Comparison of ENCODE assay signal across 7 mouse cellular contexts in genomic region chr3:89270051-89270755, GRCm38 (mm10). TPM values are rescaled to one million over a fixed set of nuclear protein-coding genes. Genes with fewer than 3 reads are reported as not detected.
A peak's percentile ranks its signal among the peaks of the same experiment; 100 is the strongest.
DNase-seq lines count a peak whose midpoint lies in the region; ATAC-seq and TF ChIP-seq lines count a peak whose summit lies in the region.

Slc50a1 (minus strand) TSS chr3:89270570.

- peak within 1 kb of the TSS; percentile 80 for H3K9ac ChIP-seq in embryonic facial prominence, embryonic 12.5 days
- H3K9ac ChIP-seq in heart, adult 2 months (ENCODE audit: low read depth, low read length), result peak within 1 kb of the TSS; percentile 87
- H3K9ac ChIP-seq in limb, embryonic 15.5 days, result peak within 1 kb of the TSS; percentile 65
- peak within 1 kb of the TSS; percentile 76 for H3K9ac ChIP-seq in midbrain, postnatal 0 days (replicated peaks; ENCODE audit: low read length, poor library complexity, severe bottlenecking)

- peaks cover 33% of the 10 kb centered on the region for H3K4me1 ChIP-seq in embryonic facial prominence, embryonic 12.5 days
- H3K4me1 ChIP-seq in heart, adult 2 months (ENCODE audit: control insufficient read depth, insufficient read depth, low read length), result peaks cover 19% of the 10 kb centered on the region
- H3K4me1 ChIP-seq in kidney, adult 2 months (ENCODE audit: control insufficient read depth, insufficient read depth, low read length), result peaks cover 22% of the 10 kb centered on the region; the same call in 1 of the 2 replicates
- peaks cover 46% of the 10 kb centered on the region for H3K4me1 ChIP-seq in limb, embryonic 15.5 days
- peaks cover 11% of the 10 kb centered on the region; the same call in 1 of the 2 replicates for H3K4me1 ChIP-seq in midbrain, postnatal 0 days (ENCODE audit: insufficient read depth, low read length)

- peak; percentile 92 for DNase-seq in adrenal gland, postnatal 25 days
- peak; percentile 93 to 94 for DNase-seq in heart, adult 2 months
- peak; percentile 91 for DNase-seq in kidney, adult 2 months
- peak; percentile 74 for DNase-seq in midbrain, postnatal 0 days (ENCODE audit: low spot score)
- DNase-seq in spleen, postnatal 36 days (ENCODE audit: low spot score in 2 of 2), result peak; percentile 78 to 79

- TF ChIP-seq CTCF in heart, adult 2 months (IDR thresholded peaks at IDR 0.05), result peak; percentile 73
- TF ChIP-seq CTCF in kidney, adult 2 months (conservative IDR thresholded peaks at IDR 0.05; ENCODE audit: insufficient read depth, insufficient read length, low read depth, low read length), result peak; percentile 42
- TF ChIP-seq CTCF in midbrain, postnatal 0 days (IDR thresholded peaks at IDR 0.05), result peak; percentile 69

- peak within 1 kb of the TSS; percentile 76 for H3K27ac ChIP-seq in embryonic facial prominence, embryonic 12.5 days
- H3K27ac ChIP-seq in heart, adult 2 months, result peak within 1 kb of the TSS; percentile 86
- peak within 1 kb of the TSS; percentile 62 for H3K27ac ChIP-seq in kidney, adult 2 months (ENCODE audit: insufficient read depth, low read depth, low read length)
- peak within 1 kb of the TSS; percentile 94 for H3K27ac ChIP-seq in limb, embryonic 15.5 days
- peak within 1 kb of the TSS; percentile 63 for H3K27ac ChIP-seq in midbrain, postnatal 0 days (ENCODE audit: low read depth, low read length)

- TF ChIP-seq POLR2A in heart, adult 2 months (IDR thresholded peaks at IDR 0.05; ENCODE audit: insufficient read depth, low read depth, low read length), result peak; percentile 89
- peak; percentile 38 for TF ChIP-seq POLR2A in kidney, adult 2 months (IDR thresholded peaks at IDR 0.05; ENCODE audit: low read depth, low read length)

- H3K4me3 ChIP-seq in embryonic facial prominence, embryonic 12.5 days, result peak within 1 kb of the TSS; percentile 58
- H3K4me3 ChIP-seq in heart, adult 2 months, result peak within 1 kb of the TSS; percentile 71
- peak within 1 kb of the TSS; percentile 58 for H3K4me3 ChIP-seq in kidney, adult 2 months (ENCODE audit: insufficient read depth, low read depth, low read length)
- H3K4me3 ChIP-seq in limb, embryonic 15.5 days, result peak within 1 kb of the TSS; percentile 57
- H3K4me3 ChIP-seq in midbrain, postnatal 0 days (ENCODE audit: low read depth, low read length), result peak within 1 kb of the TSS; percentile 54

- 3% methylated on average over 39 of the region's 39 CpGs for WGBS in embryonic facial prominence, embryonic 12.5 days
- WGBS in heart, adult 2 months, result 1% methylated on average over 39 of the region's 39 CpGs
- WGBS in kidney, adult 2 months, result 2% methylated on average over 39 of the region's 39 CpGs
- 4% methylated on average over 39 of the region's 39 CpGs for WGBS in limb, embryonic 15.5 days
- 2% methylated on average over 39 of the region's 39 CpGs for WGBS in midbrain, postnatal 0 days

- ATAC-seq in embryonic facial prominence, embryonic 12.5 days (ENCODE audit: insufficient number of reproducible peaks, insufficient read depth, low FRiP score, low TSS enrichment), result 0 out of 2 replicates have a peak, but pooled peaks have one; percentile 8
- 0 out of 2 replicates have a peak, but pooled peaks have one; percentile 25 for ATAC-seq in limb, embryonic 15.5 days (ENCODE audit: insufficient number of reproducible peaks, low FRiP score, low TSS enrichment, low read depth)
- peak; percentile 70 for ATAC-seq in midbrain, postnatal 0 days (ENCODE audit: low FRiP score)

- no peaks in the 10 kb centered on the region for H3K9me3 ChIP-seq in embryonic facial prominence, embryonic 12.5 days
- no peaks in the 10 kb centered on the region for H3K9me3 ChIP-seq in limb, embryonic 15.5 days
- H3K9me3 ChIP-seq in midbrain, postnatal 0 days (ENCODE audit: low read length), result no peaks in the 10 kb centered on the region

- H3K79me2 ChIP-seq in heart, adult 2 months (replicated peaks; ENCODE audit: control insufficient read depth, insufficient read depth, low read length), result peaks cover 2% of the 10 kb centered on the region

- no peaks in the 10 kb centered on the region for H3K27me3 ChIP-seq in embryonic facial prominence, embryonic 12.5 days
- H3K27me3 ChIP-seq in heart, adult 2 months (ENCODE audit: control insufficient read depth, insufficient read depth, low read length), result no peaks in the 10 kb centered on the region
- H3K27me3 ChIP-seq in kidney, adult 2 months (replicated peaks; ENCODE audit: control insufficient read depth, insufficient read depth, low read length), result no peaks in the 10 kb centered on the region
- no peaks in the 10 kb centered on the region for H3K27me3 ChIP-seq in limb, embryonic 15.5 days
- H3K27me3 ChIP-seq in midbrain, postnatal 0 days (ENCODE audit: insufficient read depth, low read length), result no peaks in the 10 kb centered on the region

- peak; percentile 52 for TF ChIP-seq EP300 in heart, adult 2 months (IDR thresholded peaks at IDR 0.05; ENCODE audit: insufficient read depth, low read depth, low read length)

- intact Hi-C loops in heart, adult 2 months (cut with DNase I), result loop anchor here (1.0 kb wide), 1 partner anchor 9 kb away; no protein-coding TSS in a partner anchor

- H3K4me2 ChIP-seq in embryonic facial prominence, embryonic 12.5 days (replicated peaks), result peak within 1 kb of the TSS; percentile 77
- peak within 1 kb of the TSS; percentile 57 for H3K4me2 ChIP-seq in limb, embryonic 15.5 days
- peak within 1 kb of the TSS; percentile 72 for H3K4me2 ChIP-seq in midbrain, postnatal 0 days (ENCODE audit: low read depth, low read length, poor library complexity, severe bottlenecking)

- H3K36me3 ChIP-seq in embryonic facial prominence, embryonic 12.5 days, result 0 out of 2 replicates have a peak, but pooled peaks cover 3% of the 10 kb centered on the region
- H3K36me3 ChIP-seq in heart, adult 2 months (ENCODE audit: control insufficient read depth, insufficient read depth, low read length), result peaks cover 22% of the 10 kb centered on the region
- peaks cover 6% of the 10 kb centered on the region for H3K36me3 ChIP-seq in kidney, adult 2 months (ENCODE audit: control insufficient read depth, insufficient read depth, low read length)
- H3K36me3 ChIP-seq in limb, embryonic 15.5 days, result peaks cover 32% of the 10 kb centered on the region
- H3K36me3 ChIP-seq in midbrain, postnatal 0 days (ENCODE audit: insufficient read depth, low read length), result 0 out of 2 replicates have a peak, but pooled peaks cover 3% of the 10 kb centered on the region

RNA-seq across cellular contexts. Expression of gene Slc50a1, which starts in this region (rescaled TPM):
- 44.7 and 51.4 TPM in 2 replicates for total RNA-seq in adrenal gland, postnatal 25 days (2021)
- polyA plus RNA-seq in embryonic facial prominence, embryonic 12.5 days (2016; fragmentation: Nextera tagmentation; extraction: Ambion mirVana), result 56.6 and 62.0 TPM in 2 replicates
- 10 to 100 TPM; 17.3 to 23.3 TPM for total RNA-seq in heart, adult 2 months (2021)
- polyA plus RNA-seq in heart, adult 2 months (2012; rRNA removed), result 105 and 111 TPM in 2 replicates
- 109 and 110 TPM in 2 replicates for polyA plus RNA-seq in kidney, adult 2 months (2012; rRNA removed)
- polyA plus RNA-seq in limb, embryonic 15.5 days (2015; fragmentation: Nextera tagmentation; extraction: Ambion mirVana), result 91.9 and 92.8 TPM in 2 replicates
- 22.8 and 32.0 TPM in 2 replicates for total RNA-seq in midbrain, postnatal 0 days (2014; rRNA removed)
- polyA plus RNA-seq in midbrain, postnatal 0 days (2015; fragmentation: Nextera tagmentation; extraction: Ambion mirVana), result 42.4 and 48.7 TPM in 2 replicates

Comparison
In these comparisons a context has a peak if more than half of its experiments do, and no peak if none do; other contexts are left out.
1. Peak in every context shown above with its lines: DNase-seq, ATAC-seq, H3K4me3 ChIP-seq and H3K27ac ChIP-seq.
2. ATAC-seq: peak in every context shown above with its lines; median percentile 70 in midbrain, postnatal 0 days; 25 in limb, embryonic 15.5 days; 8 in embryonic facial prominence, embryonic 12.5 days.